Mouse (Mus musculus) right cerebral cortex, postnatal 10 days (tissue): ENCODE measurements around the gene Cd320.
"Not testable (repeated sequence)": the region's sequence is repeated elsewhere in the genome, so short reads cannot be mapped to it uniquely, and the experiment has no call there.

ENCODE experiments used
- DNase-seq, 2 experiments: peaks; one replicate each; pipeline ENCODE4 v3.0.0; 2021; ENCODE audit warnings: low spot score in 2 of 2

The Cd320 gene

DNA sequence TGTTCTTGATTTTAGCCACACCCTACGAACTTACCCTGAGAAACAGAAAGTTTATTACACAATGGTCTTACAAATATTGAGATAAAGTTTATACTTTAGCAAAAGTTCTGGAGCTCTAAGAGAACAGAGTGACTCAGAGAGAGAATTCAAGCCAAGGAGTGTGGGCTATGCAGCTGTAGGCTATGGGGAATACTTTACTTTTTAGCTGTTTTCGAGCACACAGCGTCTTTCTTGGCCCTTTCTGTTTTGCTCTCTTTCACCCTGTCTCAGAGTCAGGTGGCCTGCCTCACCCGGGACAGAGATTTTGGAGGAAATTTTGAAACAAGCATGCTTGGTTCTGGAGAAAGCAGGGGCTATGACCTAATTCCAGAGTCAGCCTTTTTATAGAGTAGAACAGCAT lies 55.3 kb downstream of the Cd320 start:
- not testable (repeated sequence) for DNase-seq
